Mouse (Mus musculus): ENCODE results near the gene Dnaja1. TPM values are rescaled to one million over a fixed set of nuclear protein-coding genes. Genes with fewer than 3 reads are reported as not detected.
A peak's percentile ranks its signal among the peaks of the same experiment; 100 is the strongest.

The Dnaja1 gene
- polyA plus RNA-seq (2015; fragmentation: Nextera tagmentation; extraction: Ambion mirVana), result 652 and 681 TPM in 2 replicates

DNA sequence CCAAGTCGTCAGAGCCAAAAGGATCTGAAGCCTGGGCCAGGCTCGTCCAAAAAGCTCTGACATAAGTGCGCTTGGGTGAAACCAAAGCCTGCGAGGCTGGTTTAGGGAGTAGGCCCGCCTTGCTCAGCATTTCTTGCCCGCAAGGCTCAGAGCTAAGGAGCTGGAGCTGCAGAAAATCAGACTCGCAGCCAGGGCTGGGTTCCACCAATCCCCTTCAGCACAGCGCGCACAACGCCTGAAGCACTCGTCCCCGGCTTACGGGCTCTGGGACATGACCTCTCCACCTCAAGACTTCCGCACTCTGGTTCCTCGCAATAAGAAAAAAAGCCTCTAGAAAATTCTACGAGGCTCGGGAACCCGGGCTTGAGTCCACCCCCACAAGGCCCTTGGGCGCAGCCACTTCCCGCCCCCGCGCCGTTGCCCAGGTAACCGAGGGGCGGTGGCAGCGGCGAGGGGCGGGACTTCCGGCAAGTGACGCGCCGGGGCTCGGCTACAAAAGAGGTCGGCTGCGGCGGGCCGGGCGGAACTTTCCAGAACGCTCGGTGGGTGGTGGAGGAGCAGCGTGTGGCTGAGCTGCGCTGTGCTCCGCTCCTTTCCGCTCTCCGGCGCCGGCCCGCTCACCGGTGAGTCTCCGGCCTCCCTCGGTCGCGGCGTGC lies at the start of gene Dnaja1:
Dnaja1 (plus strand) TSS at position 140 of the 656 bp plus-strand sequence.
- 2% methylated on average over 54 of the region's 54 CpGs for WGBS
- peak within 1 kb of the TSS; percentile 73 for H3K4me2 ChIP-seq
- peak within 1 kb of the TSS; percentile 65 for H3K4me3 ChIP-seq (replicated peaks)
- peak within 1 kb of the TSS; percentile 86 for H3K9ac ChIP-seq (replicated peaks)
- H3K27me3 ChIP-seq (replicated peaks), result no peaks in the 10 kb centered on the region
- H3K36me3 ChIP-seq, result peaks cover 16% of the 10 kb centered on the region
- H3K4me1 ChIP-seq, result peaks cover 45% of the 10 kb centered on the region
- H3K9me3 ChIP-seq (replicated peaks), result no peaks in the 10 kb centered on the region
- peak within 1 kb of the TSS; percentile 99 for H3K27ac ChIP-seq (replicated peaks)
- ATAC-seq (ENCODE audit: low FRiP score), result peak; percentile 96

DNA sequence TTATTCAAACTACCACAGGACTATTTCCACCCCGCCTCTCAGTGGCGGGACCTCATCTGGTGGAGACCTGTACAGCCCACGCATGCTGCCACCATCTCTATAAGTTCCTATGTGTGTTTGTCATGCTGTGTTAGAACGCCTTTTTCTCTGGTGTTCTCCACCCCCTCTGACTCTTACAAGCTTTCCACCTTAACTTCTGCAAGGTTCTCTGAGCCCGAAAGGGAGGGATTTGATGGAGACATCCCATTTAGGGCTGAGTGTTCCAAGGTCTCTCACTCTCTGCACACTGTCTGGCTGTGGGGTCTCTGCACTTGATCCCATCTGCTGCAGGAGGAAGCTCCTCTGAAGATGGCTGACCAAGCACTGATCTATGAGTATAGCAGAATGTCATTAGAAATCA lies 48.4 kb upstream of the Dnaja1 start:
- Histone ChIP-seq H3K27me3 (replicated peaks) (no peaks in the 10 kb centered on the region), H3K9me3 (replicated peaks) (no peaks in the 10 kb centered on the region), H3K4me1 (peaks cover 12% of the 10 kb centered on the region), H3K36me3 (no peaks in the 10 kb centered on the region), H3K9ac (replicated peaks) (no peak overlapping the region), H3K4me2 (no peak overlapping the region), H3K4me3 (replicated peaks) (no peak overlapping the region), H3K27ac (replicated peaks) (no peak overlapping the region)
- WGBS, result 95% methylated on average over 5 of the region's 5 CpGs
- no peak for ATAC-seq (ENCODE audit: low FRiP score)

DNA sequence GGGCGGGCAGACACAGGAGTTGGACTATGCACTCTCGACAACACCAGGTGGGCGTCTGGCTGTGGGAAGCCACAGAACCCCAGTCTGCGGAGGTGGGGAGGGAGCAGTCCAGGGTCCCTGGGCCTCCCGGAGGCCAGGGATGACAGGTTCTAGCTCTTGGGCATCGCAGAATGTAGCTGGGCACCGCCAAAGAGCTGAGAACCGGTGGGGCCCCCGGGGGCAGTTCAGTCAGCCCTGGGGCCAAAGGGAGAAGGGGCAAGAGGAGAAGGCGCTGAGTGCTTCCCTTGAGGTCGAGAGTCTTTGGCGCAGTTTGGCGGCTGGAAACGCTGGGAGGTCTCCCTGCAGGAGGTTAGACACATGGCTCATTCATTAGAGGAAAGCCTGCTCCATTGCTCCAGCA lies 45.6 kb upstream of the Dnaja1 start:
- WGBS, result 21% methylated on average over 14 of the region's 14 CpGs
- Histone ChIP-seq H3K9me3 (replicated peaks) (no peaks in the 10 kb centered on the region), H3K27me3 (replicated peaks) (no peaks in the 10 kb centered on the region), H3K4me3 (replicated peaks) (peak overlapping the region; percentile 4; the same call in 1 of the 2 replicates), H3K4me2 (peak overlapping the region; percentile 41), H3K27ac (replicated peaks) (no peak overlapping the region), H3K36me3 (no peaks in the 10 kb centered on the region), H3K9ac (replicated peaks) (0 out of 2 replicates have a peak overlapping the region, but pooled peaks have one; percentile 0), H3K4me1 (peaks cover 12% of the 10 kb centered on the region)
- peak; percentile 36; the same call in 1 of the 2 replicates for ATAC-seq (ENCODE audit: low FRiP score)

DNA sequence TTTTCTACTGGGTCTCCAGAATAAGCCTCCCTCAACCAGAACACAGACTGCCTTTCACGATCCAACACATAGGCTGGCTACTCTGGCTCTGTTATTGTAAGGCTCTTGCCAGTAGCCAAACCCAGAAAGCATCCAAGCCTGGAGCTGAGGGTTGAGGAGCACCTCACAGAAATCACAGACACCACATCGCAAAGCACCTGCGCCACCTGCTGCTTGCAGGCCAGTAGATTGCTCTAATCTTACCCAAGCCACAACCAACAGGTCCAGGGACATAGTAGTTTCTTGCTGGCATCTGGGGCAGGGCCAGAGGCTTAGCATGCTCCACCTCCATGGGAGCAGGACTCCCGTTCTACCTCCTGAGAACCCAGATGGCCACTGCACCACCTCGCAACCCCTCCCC lies 44.8 kb upstream of the Dnaja1 start:
- ATAC-seq (ENCODE audit: low FRiP score), result peak; percentile 66; the same call in 1 of the 2 replicates
- H3K4me2 ChIP-seq, result peak overlapping the region; percentile 41

DNA sequence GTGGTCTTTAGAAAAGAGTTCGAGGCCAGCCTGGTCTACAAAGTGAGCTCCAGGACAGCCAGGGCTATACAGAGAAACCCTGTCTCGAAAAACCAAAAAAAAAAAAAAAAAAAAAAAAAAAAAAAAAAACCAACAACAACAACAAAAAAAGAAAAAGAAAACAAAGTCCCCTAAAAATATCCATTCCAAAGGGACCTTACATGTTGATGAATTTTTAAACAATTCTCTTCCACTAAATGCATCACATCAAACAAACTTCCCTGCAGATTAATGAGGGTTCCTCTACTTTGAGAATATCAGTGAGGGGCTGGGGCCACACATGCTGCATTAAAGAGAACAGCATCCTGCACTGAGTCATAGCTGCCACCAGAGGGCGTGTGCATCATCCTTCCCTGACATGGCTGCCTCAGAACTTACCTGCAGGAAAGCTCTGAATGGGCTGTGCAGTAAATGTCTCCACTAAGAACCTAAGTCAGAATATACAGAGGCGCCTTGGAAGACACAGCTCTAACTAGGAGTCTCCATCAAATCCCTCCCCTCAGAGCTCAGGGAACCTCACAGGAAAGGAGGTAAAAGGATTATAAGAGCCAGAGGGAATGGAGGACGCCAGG lies 41.6 kb upstream of the Dnaja1 start:
- Histone ChIP-seq H3K9ac (replicated peaks) (no peak overlapping the region), H3K4me3 (replicated peaks) (no peak overlapping the region), H3K27ac (replicated peaks) (no peak overlapping the region), H3K36me3 (0 out of 2 replicates have a peak, but pooled peaks cover 2% of the 10 kb centered on the region), H3K27me3 (replicated peaks) (no peaks in the 10 kb centered on the region), H3K9me3 (replicated peaks) (no peaks in the 10 kb centered on the region), H3K4me2 (no peak overlapping the region), H3K4me1 (peaks cover 12% of the 10 kb centered on the region)
- WGBS, result 55% methylated on average over 5 of the region's 5 CpGs
- ATAC-seq (ENCODE audit: low FRiP score), result no peak

More for the DNA sequence above, 44.8 kb upstream of the Dnaja1 start:
- no peaks in the 10 kb centered on the region for H3K27me3 ChIP-seq (replicated peaks)
- WGBS, result 67% methylated on average over 5 of the region's 5 CpGs
- H3K4me1 ChIP-seq, result peaks cover 12% of the 10 kb centered on the region
- H3K36me3 ChIP-seq, result no peaks in the 10 kb centered on the region
- no peak overlapping the region for H3K27ac ChIP-seq (replicated peaks)
- no peak overlapping the region for H3K9ac ChIP-seq (replicated peaks)
- H3K4me3 ChIP-seq (replicated peaks), result no peak overlapping the region
- no peaks in the 10 kb centered on the region for H3K9me3 ChIP-seq (replicated peaks)

DNA sequence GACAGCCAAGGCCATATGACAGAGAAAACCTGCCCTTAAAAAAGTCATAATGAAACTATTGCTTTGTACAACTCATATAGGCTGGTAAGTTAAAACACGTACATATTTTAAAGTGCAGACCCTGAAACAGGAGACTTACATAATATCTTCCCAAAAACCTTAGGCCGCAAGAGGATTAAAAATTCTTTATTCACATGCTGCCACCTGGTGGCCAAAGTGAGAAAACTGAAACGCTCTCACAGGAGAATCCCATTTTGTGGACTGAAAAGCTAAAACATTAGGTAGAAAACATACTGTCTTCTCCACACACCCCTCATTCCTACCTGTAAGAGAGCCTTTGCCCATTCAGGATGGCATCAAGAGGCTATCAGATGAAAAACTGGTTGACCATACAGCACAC lies 40.0 kb upstream of the Dnaja1 start:
- Histone ChIP-seq H3K9me3 (replicated peaks) (no peaks in the 10 kb centered on the region), H3K27me3 (replicated peaks) (no peaks in the 10 kb centered on the region), H3K9ac (replicated peaks) (no peak overlapping the region), H3K4me2 (no peak overlapping the region), H3K36me3 (peaks cover 14% of the 10 kb centered on the region), H3K4me3 (replicated peaks) (no peak overlapping the region), H3K4me1 (peaks cover 4% of the 10 kb centered on the region), H3K27ac (replicated peaks) (no peak overlapping the region)
- peak; percentile 30; the same call in 1 of the 2 replicates for ATAC-seq (ENCODE audit: low FRiP score)
- 22% methylated on average over 3 of the region's 3 CpGs for WGBS

DNA sequence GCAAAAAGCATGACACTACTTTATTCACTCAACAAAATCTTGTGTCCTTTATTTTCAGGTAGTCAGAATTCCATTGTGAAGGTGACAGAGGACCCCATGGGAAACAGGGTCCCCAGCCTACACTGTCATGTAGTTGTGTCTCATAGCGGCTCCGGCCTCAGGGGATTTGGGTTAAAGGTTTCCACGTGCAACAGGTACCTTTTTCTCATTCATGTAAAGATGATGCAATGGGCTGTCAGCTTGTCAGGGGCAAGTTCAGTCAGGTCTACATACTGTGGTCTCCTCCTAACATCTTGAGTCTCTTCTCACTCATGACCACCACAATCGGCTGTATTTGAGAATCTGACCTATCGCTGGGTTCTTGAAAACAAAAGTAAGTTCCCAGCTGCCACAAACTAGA lies 39.6 kb upstream of the Dnaja1 start:
- H3K9ac ChIP-seq (replicated peaks), result no peak overlapping the region
- 90% methylated on average over 5 of the region's 5 CpGs for whole genome bisulfite sequencing
- H3K4me2 ChIP-seq, result no peak overlapping the region
- no peak overlapping the region for H3K27ac ChIP-seq (replicated peaks)
- ATAC-seq (ENCODE audit: low FRiP score), result no peak
- no peaks in the 10 kb centered on the region for H3K9me3 ChIP-seq (replicated peaks)
- peaks cover 16% of the 10 kb centered on the region for H3K36me3 ChIP-seq
- no peaks in the 10 kb centered on the region for H3K4me1 ChIP-seq
- no peaks in the 10 kb centered on the region for H3K27me3 ChIP-seq (replicated peaks)
- no peak overlapping the region for H3K4me3 ChIP-seq (replicated peaks)

DNA sequence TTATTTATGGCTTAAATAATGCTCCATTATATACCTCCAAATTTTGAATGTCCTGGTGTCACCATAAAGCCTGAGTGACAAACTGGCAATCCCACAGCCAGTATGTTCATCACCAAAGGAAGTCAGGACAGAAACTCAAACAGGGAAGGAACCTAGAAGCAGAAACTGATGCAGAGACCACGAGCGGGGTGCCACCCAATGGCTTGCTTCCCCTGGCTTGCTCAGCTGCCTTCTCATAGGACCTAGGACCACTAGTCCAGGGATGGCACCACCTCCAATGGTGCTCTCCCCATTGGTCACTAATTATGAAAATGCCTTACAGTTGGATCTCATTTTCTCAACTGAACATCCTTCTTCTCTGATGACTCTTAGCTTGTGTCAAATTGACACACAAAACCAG lies 38.6 kb upstream of the Dnaja1 start:
- Histone ChIP-seq H3K4me2 (no peak overlapping the region), H3K4me3 (replicated peaks) (no peak overlapping the region), H3K27me3 (replicated peaks) (no peaks in the 10 kb centered on the region), H3K27ac (replicated peaks) (no peak overlapping the region), H3K9ac (replicated peaks) (no peak overlapping the region), H3K4me1 (no peaks in the 10 kb centered on the region), H3K9me3 (replicated peaks) (no peaks in the 10 kb centered on the region), H3K36me3 (peaks cover 24% of the 10 kb centered on the region)
- no peak for ATAC-seq (ENCODE audit: low FRiP score)
- WGBS, result 93% methylated on average over 2 of the region's 2 CpGs

DNA sequence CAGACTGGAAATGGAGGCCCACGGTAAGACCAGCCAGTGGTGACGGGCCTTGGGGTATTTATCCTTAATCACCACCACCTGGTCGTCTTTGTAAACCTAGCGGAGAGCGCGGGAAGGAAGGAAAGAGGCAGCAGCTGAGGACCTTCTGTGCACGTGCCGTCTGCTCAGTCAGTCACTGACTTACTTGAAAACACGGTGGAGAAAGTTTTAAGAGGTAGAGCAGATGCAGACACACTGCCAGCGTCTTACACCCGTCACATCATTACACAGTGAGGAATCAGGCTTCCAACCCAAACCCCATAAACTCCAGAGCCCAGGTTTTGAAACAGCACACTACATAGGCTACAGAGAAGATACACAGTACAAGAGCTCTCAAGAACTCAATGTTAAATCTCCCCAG lies 30.9 kb upstream of the Dnaja1 start:
- H3K4me2 ChIP-seq, result no peak overlapping the region
- H3K9ac ChIP-seq (replicated peaks), result no peak overlapping the region
- H3K27me3 ChIP-seq (replicated peaks), result no peaks in the 10 kb centered on the region
- ATAC-seq (ENCODE audit: low FRiP score), result no peak
- H3K4me1 ChIP-seq, result no peaks in the 10 kb centered on the region
- H3K4me3 ChIP-seq (replicated peaks), result no peak overlapping the region
- WGBS, result 90% methylated on average over 11 of the region's 11 CpGs
- H3K27ac ChIP-seq (replicated peaks), result no peak overlapping the region
- H3K9me3 ChIP-seq (replicated peaks), result no peaks in the 10 kb centered on the region
- H3K36me3 ChIP-seq, result peaks cover 75% of the 10 kb centered on the region

DNA sequence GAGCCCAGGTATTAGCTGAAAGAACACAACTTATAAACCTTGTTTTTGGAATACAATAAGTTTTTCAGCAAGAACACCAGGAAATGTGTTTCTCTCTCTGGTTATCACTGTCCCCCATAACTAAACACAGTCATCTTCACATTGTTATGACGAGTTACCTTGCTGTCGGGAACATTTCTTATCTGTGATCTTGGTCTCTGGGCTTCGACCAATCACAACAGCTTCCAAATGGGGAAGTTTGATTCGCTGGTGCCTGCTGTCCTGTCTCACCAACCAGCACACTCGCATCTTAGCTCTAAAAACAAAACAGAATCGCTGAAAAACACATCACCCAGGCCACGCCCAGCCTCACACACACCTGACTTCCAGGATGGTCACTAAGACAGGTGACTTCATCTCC lies 24.9 kb upstream of the Dnaja1 start:
- H3K36me3 ChIP-seq, result peaks cover 41% of the 10 kb centered on the region
- H3K4me1 ChIP-seq, result peaks cover 9% of the 10 kb centered on the region
- no peak overlapping the region for H3K27ac ChIP-seq (replicated peaks)
- no peak overlapping the region for H3K4me2 ChIP-seq
- H3K9ac ChIP-seq (replicated peaks), result no peak overlapping the region
- H3K27me3 ChIP-seq (replicated peaks), result no peaks in the 10 kb centered on the region
- ATAC-seq (ENCODE audit: low FRiP score), result no peak
- H3K4me3 ChIP-seq (replicated peaks), result no peak overlapping the region
- 87% methylated on average over 7 of the region's 7 CpGs for WGBS
- H3K9me3 ChIP-seq (replicated peaks), result no peaks in the 10 kb centered on the region

DNA sequence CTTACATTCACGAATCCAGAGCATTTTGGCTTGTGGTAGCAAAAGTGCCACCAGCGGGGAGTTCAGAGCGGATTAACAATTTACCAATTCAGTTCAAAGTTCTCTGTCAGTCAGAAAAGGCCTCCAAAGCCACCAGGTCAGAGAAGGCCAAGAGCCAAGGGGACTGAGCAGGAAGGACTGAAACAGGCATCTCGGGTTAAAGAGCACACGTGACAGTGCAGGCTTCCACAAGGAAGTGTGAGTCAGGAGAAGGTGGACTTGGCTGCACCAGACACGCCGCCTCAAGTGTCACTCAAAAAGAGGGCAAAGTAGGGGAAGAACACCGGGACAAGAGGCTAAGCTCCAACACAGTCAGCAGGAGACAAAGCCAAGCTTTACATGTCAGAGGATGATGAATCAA lies 21.7 kb upstream of the Dnaja1 start:
- no peak for ATAC-seq (ENCODE audit: low FRiP score)
- Histone ChIP-seq H3K4me2 (no peak overlapping the region), H3K9me3 (replicated peaks) (no peaks in the 10 kb centered on the region), H3K4me1 (peaks cover 25% of the 10 kb centered on the region), H3K27ac (replicated peaks) (no peak overlapping the region), H3K36me3 (peaks cover 14% of the 10 kb centered on the region), H3K27me3 (replicated peaks) (no peaks in the 10 kb centered on the region), H3K4me3 (replicated peaks) (no peak overlapping the region), H3K9ac (replicated peaks) (no peak overlapping the region)
- 91% methylated on average over 8 of the region's 8 CpGs for WGBS

DNA sequence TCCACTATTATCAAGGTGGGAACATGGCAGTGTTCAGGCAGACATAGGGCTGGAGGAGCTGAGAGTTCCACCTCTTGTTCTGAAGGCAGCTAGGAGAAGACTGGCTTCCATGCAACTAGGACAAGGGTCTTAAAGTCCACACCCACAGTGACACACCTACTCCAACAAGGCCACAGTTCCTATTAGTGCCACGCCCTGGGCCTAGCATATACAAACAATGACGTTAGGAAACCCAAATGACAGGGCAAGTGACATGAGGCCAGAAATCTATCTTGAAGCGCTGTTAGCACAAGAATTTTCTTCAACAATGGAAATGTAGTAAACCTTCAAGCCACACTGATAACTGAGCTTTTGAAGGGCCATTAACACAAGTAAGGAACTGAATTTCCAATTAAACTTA lies 20.2 kb upstream of the Dnaja1 start:
- Histone ChIP-seq H3K36me3 (peaks cover 2% of the 10 kb centered on the region; the same call in 1 of the 2 replicates), H3K27me3 (replicated peaks) (no peaks in the 10 kb centered on the region), H3K4me1 (peaks cover 25% of the 10 kb centered on the region), H3K4me3 (replicated peaks) (peak overlapping the region; percentile 75), H3K27ac (replicated peaks) (peak overlapping the region; percentile 98; the same call in 1 of the 2 replicates), H3K4me2 (peak overlapping the region; percentile 66), H3K9ac (replicated peaks) (peak overlapping the region; percentile 69; the same call in 1 of the 2 replicates), H3K9me3 (replicated peaks) (no peaks in the 10 kb centered on the region)
- no peak for ATAC-seq (ENCODE audit: low FRiP score)
- 89% methylated on average over 3 of the region's 3 CpGs for WGBS

Data from neural tube, embryonic 15.5 days (tissue).